Mouse (Mus musculus): ENCODE measurements around the gene BC049762. TPM values are rescaled to one million over a fixed set of nuclear protein-coding genes. Genes with fewer than 3 reads are reported as not detected.

Gene BC049762
- polyA plus RNA-seq (2016; fragmentation: Nextera tagmentation; extraction: Ambion mirVana): 0.33 and 0.69 TPM in 2 replicates

DNA sequence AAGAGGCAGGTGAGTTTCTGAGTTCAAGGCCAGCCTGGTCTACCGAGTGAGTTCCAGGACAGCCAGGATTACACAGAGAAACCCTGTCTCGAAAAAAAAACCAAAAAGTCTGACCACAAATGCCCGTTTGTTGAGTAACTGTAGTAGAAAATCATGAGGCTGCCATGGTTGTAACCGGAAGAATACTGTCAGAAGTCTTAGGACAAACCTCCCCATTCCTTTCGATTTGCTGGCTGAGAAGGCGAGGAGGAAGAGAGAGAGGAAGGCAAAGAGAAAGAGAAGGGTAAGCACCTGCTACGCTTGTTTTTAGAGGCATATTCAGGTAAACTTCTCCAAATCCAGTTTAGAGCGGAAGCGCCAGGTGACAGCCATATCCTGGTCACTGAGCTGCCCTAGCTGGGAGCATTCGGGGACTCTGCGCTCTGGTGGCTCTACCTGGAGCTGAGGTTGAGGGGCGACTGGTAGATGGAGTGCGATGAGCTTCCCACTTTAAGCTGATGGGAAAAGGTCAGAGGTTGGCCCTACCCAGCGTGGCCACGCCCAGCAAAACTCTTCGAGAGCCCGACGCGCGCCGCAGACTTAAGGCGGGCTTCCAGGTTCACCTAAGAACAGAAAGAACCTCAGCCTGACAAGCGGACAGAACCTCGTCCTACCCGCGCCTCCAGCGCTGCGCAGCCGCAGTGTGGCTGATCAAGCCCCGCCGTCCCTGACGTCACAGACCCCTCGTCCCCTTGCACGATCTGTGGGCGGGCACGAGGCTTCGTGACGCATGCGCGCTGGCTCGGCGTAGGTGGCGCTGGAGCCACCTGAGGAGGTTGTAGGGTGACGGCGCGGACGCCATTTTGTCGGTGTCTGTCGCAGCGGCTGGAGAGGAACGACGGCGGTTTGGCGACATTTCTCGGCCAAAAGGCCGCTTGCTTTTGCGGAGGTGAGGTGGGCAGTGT is at the start of gene BC049762:
Gene BC049762 (minus strand): TSS at position 705 of the 944 bp plus-strand sequence.
- ATAC-seq (ENCODE audit: insufficient number of reproducible peaks, insufficient read depth, low FRiP score, low TSS enrichment, low read depth): peak; percentile 96
- Histone ChIP-seq H3K4me1 (replicated peaks) (peaks cover 23% of the 10 kb centered on the region), H3K4me2 (peak within 1 kb of the TSS; percentile 69), H3K9ac (replicated peaks) (peak within 1 kb of the TSS; percentile 95), H3K27me3 (no peaks in the 10 kb centered on the region), H3K9me3 (no peaks in the 10 kb centered on the region), H3K36me3 (peaks cover 15% of the 10 kb centered on the region), H3K4me3 (replicated peaks) (peak within 1 kb of the TSS; percentile 94), H3K27ac (peak within 1 kb of the TSS; percentile 94)
- WGBS: 9% methylated on average over 57 of the region's 57 CpGs

DNA sequence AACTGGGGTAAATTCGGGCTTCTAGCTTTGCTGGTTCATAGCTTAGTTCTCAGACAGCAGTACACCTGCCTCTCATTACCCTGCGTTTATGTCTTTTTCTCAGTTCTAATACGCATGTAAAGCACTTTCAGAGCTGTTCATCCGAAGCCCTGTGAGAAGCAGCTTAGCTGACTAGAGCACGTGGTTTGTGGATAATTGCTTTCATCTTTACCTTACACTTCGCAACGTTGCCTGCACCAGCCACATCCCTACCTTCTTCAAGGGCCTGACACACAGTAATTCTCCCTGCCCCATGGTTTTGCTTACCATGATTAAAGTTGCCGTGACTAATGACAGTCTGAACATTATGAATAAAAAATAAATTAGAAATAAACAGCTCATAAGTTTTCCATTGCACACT is 49.0 kb upstream of the BC049762 start:
- Histone ChIP-seq H3K36me3 (no peaks in the 10 kb centered on the region), H3K4me3 (replicated peaks) (no peak overlapping the region), H3K27me3 (no peaks in the 10 kb centered on the region), H3K4me1 (replicated peaks) (peaks cover 8% of the 10 kb centered on the region), H3K9ac (replicated peaks) (no peak overlapping the region), H3K4me2 (no peak overlapping the region), H3K9me3 (no peaks in the 10 kb centered on the region), H3K27ac (no peak overlapping the region)
- 43% methylated on average over 8 of the region's 8 CpGs for WGBS
- ATAC-seq (ENCODE audit: insufficient number of reproducible peaks, insufficient read depth, low FRiP score, low TSS enrichment, low read depth): no peak

DNA sequence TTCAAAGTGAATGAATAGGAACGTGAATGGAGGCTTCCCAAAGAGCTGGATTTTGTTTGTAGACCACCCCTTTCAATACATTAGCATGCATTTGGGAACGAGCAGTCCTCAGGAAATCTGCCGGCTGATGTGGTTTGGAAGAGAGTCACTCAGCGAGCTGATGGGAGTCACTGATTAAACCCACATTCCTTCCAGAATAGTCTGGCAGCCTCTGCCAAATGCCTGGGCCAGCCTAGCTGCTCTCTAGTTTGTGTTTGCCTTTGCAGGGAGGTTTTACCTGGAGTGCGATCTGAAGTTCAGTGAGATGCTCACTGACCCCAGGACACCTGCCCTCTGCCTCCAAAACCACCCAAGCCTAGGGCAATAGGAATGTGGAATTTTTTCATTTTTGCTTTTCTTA is 45.5 kb upstream of the BC049762 start:
- Histone ChIP-seq H3K4me2 (no peak overlapping the region), H3K9me3 (no peaks in the 10 kb centered on the region), H3K4me3 (replicated peaks) (no peak overlapping the region), H3K4me1 (replicated peaks) (peaks cover 13% of the 10 kb centered on the region), H3K36me3 (no peaks in the 10 kb centered on the region), H3K27ac (no peak overlapping the region), H3K27me3 (no peaks in the 10 kb centered on the region), H3K9ac (replicated peaks) (no peak overlapping the region)
- no peak for ATAC-seq (ENCODE audit: insufficient number of reproducible peaks, insufficient read depth, low FRiP score, low TSS enrichment, low read depth)
- 61% methylated on average over 5 of the region's 5 CpGs for WGBS

DNA sequence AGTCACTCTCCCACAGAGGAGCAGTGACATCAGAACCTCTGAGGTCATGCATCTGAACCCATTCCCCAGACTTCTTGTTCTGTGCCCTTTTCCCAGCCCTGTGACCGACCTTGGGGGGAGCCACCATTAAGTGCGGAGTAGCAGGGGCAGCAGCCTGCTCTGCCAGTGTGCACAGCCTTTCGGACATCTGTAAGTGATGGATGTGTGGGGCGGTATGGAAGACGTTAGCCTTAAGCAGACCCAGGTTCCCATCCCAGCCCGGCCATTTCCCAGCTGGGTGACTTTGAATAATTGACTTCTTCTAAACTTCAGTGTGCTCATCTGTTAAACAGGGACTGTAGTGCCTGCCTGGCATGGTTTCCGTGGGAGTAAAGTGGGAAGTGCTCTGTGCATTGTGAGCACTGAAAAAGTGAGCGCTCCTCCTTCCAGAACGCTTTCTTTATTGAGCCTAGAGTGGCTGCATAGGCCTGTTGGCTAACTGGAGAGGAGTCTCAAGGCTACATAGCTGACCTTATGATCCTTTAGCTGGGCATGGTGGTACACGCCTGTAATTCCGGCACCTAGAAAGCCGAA is 41.2 kb upstream of the BC049762 start:
- Histone ChIP-seq H3K27ac (no peak overlapping the region), H3K9me3 (no peaks in the 10 kb centered on the region)
- no peak; the same call in 1 of the 2 replicates for ATAC-seq (ENCODE audit: insufficient number of reproducible peaks, insufficient read depth, low FRiP score, low TSS enrichment, low read depth)

DNA sequence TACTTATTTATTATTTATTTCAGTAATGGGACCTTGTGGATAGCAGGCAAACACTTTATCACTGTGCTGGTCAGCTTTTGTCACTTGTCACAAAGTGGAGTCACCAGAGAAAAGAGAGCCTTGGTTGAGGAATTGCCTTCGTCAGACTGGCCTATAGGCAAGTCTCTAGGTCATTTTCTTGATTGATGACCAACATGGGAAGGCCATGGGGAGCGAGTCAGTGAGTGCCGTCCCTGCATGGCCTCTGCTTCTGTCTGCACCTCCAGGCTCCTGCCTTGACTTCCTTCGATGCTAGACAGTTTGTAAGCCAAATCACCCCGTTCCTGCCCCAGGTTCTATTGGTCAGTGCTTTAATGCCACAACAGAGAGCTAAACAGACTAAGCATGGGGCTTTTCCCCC is 39.5 kb upstream of the BC049762 start:
- Histone ChIP-seq H3K9ac (replicated peaks) (no peak overlapping the region), H3K4me2 (no peak overlapping the region), H3K4me1 (replicated peaks) (peaks cover 13% of the 10 kb centered on the region; the same call in 1 of the 2 replicates), H3K27me3 (no peaks in the 10 kb centered on the region), H3K27ac (no peak overlapping the region), H3K36me3 (no peaks in the 10 kb centered on the region), H3K9me3 (no peaks in the 10 kb centered on the region), H3K4me3 (replicated peaks) (no peak overlapping the region)
- WGBS: 65% methylated on average over 5 of the region's 5 CpGs
- ATAC-seq (ENCODE audit: insufficient number of reproducible peaks, insufficient read depth, low FRiP score, low TSS enrichment, low read depth): no peak

More for the DNA sequence above, 41.2 kb upstream of the BC049762 start:
- 45% methylated on average over 12 of the region's 12 CpGs for WGBS
- no peak overlapping the region for H3K4me3 ChIP-seq (replicated peaks)
- H3K36me3 ChIP-seq: no peaks in the 10 kb centered on the region
- peaks cover 13% of the 10 kb centered on the region for H3K4me1 ChIP-seq (replicated peaks)
- no peak overlapping the region for H3K9ac ChIP-seq (replicated peaks)
- H3K4me2 ChIP-seq: no peak overlapping the region
- no peaks in the 10 kb centered on the region for H3K27me3 ChIP-seq

DNA sequence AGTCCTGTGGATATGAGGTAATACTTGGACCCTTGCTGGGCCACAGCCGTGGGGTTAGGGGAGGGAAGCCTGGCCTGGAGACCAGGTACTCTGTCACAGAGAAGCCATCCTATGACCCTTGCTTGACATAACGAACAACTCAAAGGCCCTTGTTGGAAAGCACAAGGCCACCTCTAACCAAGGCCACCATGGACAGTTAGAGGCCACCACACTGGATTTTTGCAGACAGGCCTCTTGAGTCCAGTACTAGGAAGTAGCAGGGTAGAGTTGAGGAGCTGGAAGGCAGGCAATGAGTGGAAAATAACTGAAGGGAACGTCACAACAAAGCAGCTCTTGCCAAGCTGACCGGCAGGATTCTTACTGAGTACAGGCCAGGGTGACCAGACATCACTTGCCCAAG is 35.8 kb upstream of the BC049762 start:
- Histone ChIP-seq H3K36me3 (peaks cover 12% of the 10 kb centered on the region), H3K9ac (replicated peaks) (no peak overlapping the region), H3K4me1 (replicated peaks) (peaks cover 10% of the 10 kb centered on the region; the same call in 1 of the 2 replicates), H3K27ac (no peak overlapping the region), H3K27me3 (no peaks in the 10 kb centered on the region), H3K9me3 (0 out of 2 replicates have a peak, but pooled peaks cover 5% of the 10 kb centered on the region), H3K4me2 (no peak overlapping the region), H3K4me3 (replicated peaks) (no peak overlapping the region)
- 81% methylated on average over 4 of the region's 4 CpGs for WGBS
- no peak for ATAC-seq (ENCODE audit: insufficient number of reproducible peaks, insufficient read depth, low FRiP score, low TSS enrichment, low read depth)

DNA sequence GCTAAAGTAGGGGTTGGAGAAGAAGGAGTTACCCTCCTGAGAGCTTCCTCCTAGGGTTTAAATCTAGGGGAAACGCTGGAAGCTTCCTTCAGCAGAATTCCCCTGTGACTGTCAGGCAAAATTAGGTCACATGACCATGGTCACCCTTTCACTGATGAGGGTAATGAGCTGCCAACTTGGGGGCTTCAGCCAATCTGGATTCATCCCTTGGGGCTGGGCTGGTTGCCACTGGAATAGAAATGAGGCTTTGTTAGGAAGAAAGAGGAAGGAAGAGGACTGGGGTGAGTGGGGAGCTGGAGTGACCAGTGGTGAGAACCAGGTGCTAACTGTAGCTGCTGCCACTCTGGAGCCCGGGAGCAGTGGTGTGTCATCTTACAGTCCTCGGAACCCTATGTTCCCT is 32.9 kb upstream of the BC049762 start:
- H3K4me1 ChIP-seq (replicated peaks): peaks cover 21% of the 10 kb centered on the region
- no peak for ATAC-seq (ENCODE audit: insufficient number of reproducible peaks, insufficient read depth, low FRiP score, low TSS enrichment, low read depth)
- H3K4me3 ChIP-seq (replicated peaks): no peak overlapping the region
- H3K4me2 ChIP-seq: no peak overlapping the region
- peaks cover 12% of the 10 kb centered on the region for H3K36me3 ChIP-seq
- 0 out of 2 replicates have a peak, but pooled peaks cover 5% of the 10 kb centered on the region for H3K9me3 ChIP-seq
- no peak overlapping the region for H3K27ac ChIP-seq
- H3K9ac ChIP-seq (replicated peaks): no peak overlapping the region
- H3K27me3 ChIP-seq: no peaks in the 10 kb centered on the region; the same call in 1 of the 2 replicates
- 88% methylated on average over 3 of the region's 3 CpGs for WGBS

DNA sequence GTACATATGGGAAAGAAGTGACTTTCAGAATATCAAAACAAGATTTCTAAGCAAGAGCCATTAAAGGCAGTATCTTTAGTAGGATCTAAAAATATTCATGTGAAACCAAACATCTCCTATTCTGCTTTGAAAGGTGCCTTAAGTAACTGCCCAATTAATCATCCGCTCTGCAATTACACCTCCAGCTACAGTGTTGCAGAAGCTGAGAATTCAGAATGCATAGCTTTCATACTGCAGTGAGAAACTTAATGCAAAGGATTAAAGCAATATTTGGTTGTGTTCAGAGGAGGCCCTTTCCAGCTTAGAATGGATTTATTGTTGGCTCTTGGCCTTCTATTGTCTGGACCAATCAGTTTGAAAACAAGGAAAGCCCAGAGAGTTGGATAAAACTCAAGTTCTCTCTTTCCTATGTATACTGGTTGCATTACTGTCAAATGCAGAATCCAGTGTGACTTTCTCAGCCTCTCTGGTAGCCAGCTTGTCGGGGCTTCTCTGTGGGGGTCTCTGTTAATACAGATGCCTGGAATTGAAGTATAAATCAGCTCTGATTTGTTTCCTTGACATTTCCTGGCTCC is 31.2 kb upstream of the BC049762 start:
- Histone ChIP-seq H3K4me1 (replicated peaks) (peaks cover 23% of the 10 kb centered on the region), H3K4me2 (no peak overlapping the region), H3K4me3 (replicated peaks) (no peak overlapping the region), H3K36me3 (peaks cover 12% of the 10 kb centered on the region), H3K27ac (no peak overlapping the region), H3K27me3 (no peaks in the 10 kb centered on the region; the same call in 1 of the 2 replicates), H3K9ac (replicated peaks) (no peak overlapping the region), H3K9me3 (0 out of 2 replicates have a peak, but pooled peaks cover 5% of the 10 kb centered on the region)
- WGBS: 48% methylated on average over 2 of the region's 2 CpGs
- no peak for ATAC-seq (ENCODE audit: insufficient number of reproducible peaks, insufficient read depth, low FRiP score, low TSS enrichment, low read depth)

DNA sequence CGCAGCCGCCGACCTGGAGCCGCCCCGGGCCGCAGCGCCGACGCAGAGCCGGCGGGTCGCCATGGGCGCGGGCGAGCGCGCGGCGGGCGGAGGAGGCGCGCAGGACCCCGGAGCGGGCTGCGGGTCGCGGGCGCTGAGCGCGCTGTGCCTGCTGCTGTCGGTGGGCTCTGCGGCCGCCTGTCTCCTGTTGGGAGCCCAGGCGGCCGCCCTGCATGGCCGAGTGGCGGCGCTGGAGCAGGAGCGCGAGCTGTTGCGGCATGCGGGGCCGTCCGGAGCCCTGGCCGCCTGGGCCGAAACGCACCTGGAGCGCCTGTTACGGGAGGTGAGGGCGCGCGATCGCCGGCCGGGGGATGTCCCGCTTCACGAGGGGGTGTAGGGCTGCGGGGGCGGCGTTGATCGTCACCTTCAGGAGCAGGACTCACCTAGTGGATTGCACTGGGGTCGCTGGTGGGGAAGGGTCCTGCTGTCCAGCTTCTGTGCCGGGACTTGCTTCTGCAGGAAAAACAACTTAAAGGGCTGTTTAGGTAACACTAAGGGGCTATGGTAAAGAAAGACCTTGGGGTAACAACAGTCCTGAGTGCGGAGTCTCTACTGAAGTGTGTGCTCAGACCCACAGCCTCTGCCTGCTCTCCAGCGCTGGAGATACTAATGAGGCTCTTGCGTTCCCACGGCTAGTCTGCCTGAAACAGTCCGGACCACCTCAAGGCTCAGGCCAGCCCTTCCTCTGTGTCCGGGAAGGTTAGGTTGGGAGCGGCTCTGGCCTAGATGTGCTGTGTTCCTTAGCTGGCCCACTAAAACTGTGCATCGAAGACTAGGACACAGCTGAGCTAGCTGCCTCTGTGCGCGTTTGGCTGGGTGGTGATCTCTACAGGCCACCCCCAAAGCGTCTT is 27.5 kb upstream of the BC049762 start:
- Histone ChIP-seq H3K4me3 (replicated peaks) (peak overlapping the region; percentile 65), H3K4me1 (replicated peaks) (peaks cover 23% of the 10 kb centered on the region), H3K36me3 (peaks cover 8% of the 10 kb centered on the region), H3K27me3 (no peaks in the 10 kb centered on the region; the same call in 1 of the 2 replicates), H3K9ac (replicated peaks) (peak overlapping the region; percentile 71), H3K9me3 (0 out of 2 replicates have a peak, but pooled peaks cover 4% of the 10 kb centered on the region), H3K27ac (peak overlapping the region; percentile 83), H3K4me2 (peak overlapping the region; percentile 83)
- WGBS: 2% methylated on average over 61 of the region's 74 CpGs
- ATAC-seq (ENCODE audit: insufficient number of reproducible peaks, insufficient read depth, low FRiP score, low TSS enrichment, low read depth): peak; percentile 77

DNA sequence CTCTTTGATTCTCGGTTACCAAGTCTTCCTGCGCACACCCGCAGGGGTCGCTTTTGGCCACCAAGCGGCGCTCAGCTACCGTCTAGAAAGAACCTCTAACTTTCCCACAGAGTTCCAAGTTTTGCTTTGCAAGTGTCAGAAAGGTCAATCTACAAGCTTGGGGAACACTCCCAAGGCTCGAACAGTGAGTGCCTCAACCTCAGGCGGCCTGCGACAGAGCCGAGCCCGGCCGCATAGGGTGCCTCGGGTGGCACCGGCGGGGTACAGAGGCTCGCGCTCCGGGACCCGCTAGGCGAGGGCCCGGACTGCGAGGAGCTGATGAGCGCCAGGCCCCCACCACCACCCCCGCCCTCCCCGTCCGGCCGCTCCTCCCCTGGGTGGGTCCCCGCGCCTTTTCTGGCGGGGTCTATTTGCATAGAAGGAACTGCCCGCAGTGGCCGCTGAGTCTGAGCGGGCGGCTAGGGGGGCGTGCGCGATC is 26.8 kb upstream of the BC049762 start, which contains the start of gene Col23a1:
Gene Col23a1 (plus strand): TSS at position 357 of the 478 bp plus-strand sequence.
- H3K4me2 ChIP-seq: peak within 1 kb of the TSS; percentile 83
- peak within 1 kb of the TSS; percentile 71 for H3K9ac ChIP-seq (replicated peaks)
- H3K36me3 ChIP-seq: peaks cover 7% of the 10 kb centered on the region
- no peaks in the 10 kb centered on the region for H3K9me3 ChIP-seq
- under 1% methylated on average over 35 of the region's 38 CpGs for WGBS
- H3K4me1 ChIP-seq (replicated peaks): peaks cover 23% of the 10 kb centered on the region
- H3K4me3 ChIP-seq (replicated peaks): peak within 1 kb of the TSS; percentile 65
- peak within 1 kb of the TSS; percentile 83 for H3K27ac ChIP-seq
- no peaks in the 10 kb centered on the region; the same call in 1 of the 2 replicates for H3K27me3 ChIP-seq
- ATAC-seq (ENCODE audit: insufficient number of reproducible peaks, insufficient read depth, low FRiP score, low TSS enrichment, low read depth): peak; percentile 83
